Mouse (Mus musculus) liver, adult 2 months (tissue): ENCODE results near the gene Fem1a.

Experiments used
- CTCF ChIP-seq: fragments of 200-500 bp; IDR thresholded peaks from 2 replicates; pipeline ENCODE4 v1.5.1; 2011; ENCODE audit warnings: low read depth, low read length, control low read depth
- POLR2A ChIP-seq: fragments of 200-500 bp; IDR thresholded peaks from 2 replicates; pipeline ENCODE4 v1.6.1; 2011; ENCODE audit warnings: low read length, control low read depth; ENCODE audit not compliant: insufficient read depth; ENCODE audit errors: extremely low read depth

DNA sequence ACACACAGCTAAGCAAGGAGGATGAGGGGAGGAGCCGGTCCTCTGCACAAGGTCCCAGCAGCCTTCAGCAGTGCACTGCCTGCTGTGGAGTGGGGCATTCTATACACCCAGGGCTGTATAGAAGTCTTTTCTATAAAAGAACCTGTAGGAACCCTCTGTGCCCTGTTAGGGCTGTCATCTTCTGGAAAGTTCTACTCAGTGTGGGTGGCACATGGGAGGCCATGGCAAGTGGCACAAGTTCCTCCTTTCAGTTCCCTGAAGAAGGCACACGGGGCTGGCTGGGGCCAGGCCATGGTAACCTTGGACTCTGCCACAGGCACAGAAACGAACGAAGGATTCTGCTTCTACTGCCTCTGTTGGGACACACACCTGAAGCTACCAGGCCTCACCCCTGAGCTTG is 8.4 kb downstream of the Fem1a start:
- TF ChIP-seq CTCF (no peak), POLR2A (no peak)
